Mouse (Mus musculus) ES-Bruce4 (cell line): ENCODE data around the gene Ucp1. TPM values are rescaled to one million over a fixed set of nuclear protein-coding genes. Genes with fewer than 3 reads are reported as not detected.
"Not testable (repeated sequence)": the region's sequence is repeated elsewhere in the genome, so short reads cannot be mapped to it uniquely, and the experiment has no call there.

Experiments
- H3K27ac ChIP-seq: 2 replicates; pipeline ENCODE4 v1.5.1; 2012; ENCODE audit warnings: low read length, inconsistent platforms; ENCODE audit not compliant: insufficient read depth
- H3K27me3 ChIP-seq: 2 replicates; pipeline ENCODE4 v1.6.1; 2012; ENCODE audit warnings: mild to moderate bottlenecking, low read length, inconsistent platforms; ENCODE audit not compliant: control insufficient read depth, poor library complexity, insufficient read depth, severe bottlenecking
- H3K36me3 ChIP-seq: 2 replicates; pipeline ENCODE4 v1.6.1; 2012; ENCODE audit warnings: inconsistent platforms, mild to moderate bottlenecking, low read length, moderate library complexity; ENCODE audit not compliant: control insufficient read depth, poor library complexity, insufficient read depth, severe bottlenecking
- H3K4me1 ChIP-seq: one replicate; pipeline ENCODE4 v1.8.1; 2011; ENCODE audit warnings: low read length; ENCODE audit not compliant: control insufficient read depth, insufficient read depth
- H3K4me3 ChIP-seq: 2 replicates; pipeline ENCODE4 v1.5.1; 2011; ENCODE audit warnings: low read depth, mild to moderate bottlenecking, low read length
- H3K9ac ChIP-seq: 2 replicates; pipeline ENCODE4 v1.6.1; 2012; ENCODE audit warnings: low read depth, mild to moderate bottlenecking, inconsistent platforms; ENCODE audit not compliant: poor library complexity, severe bottlenecking
- H3K9me3 ChIP-seq: replicated peaks from 2 replicates; pipeline ENCODE4 v1.6.1; 2012; ENCODE audit warnings: mild to moderate bottlenecking, low read length, inconsistent platforms; ENCODE audit not compliant: control insufficient read depth, poor library complexity, insufficient read depth, severe bottlenecking
- CTCF ChIP-seq: IDR thresholded peaks from one replicate; pipeline ENCODE4 v1.8.1; 2011; ENCODE audit warnings: low read depth, low read length
- EP300 ChIP-seq: IDR thresholded peaks from 2 replicates; pipeline ENCODE4 v1.6.1; 2011; ENCODE audit warnings: low read depth, low read length; ENCODE audit not compliant: insufficient read depth
- POLR2A ChIP-seq: IDR thresholded peaks from one replicate; pipeline ENCODE4 v1.8.1; 2011; ENCODE audit warnings: low read length; ENCODE audit not compliant: insufficient read depth
- polyA plus RNA-seq: library from polyadenylated mRNA; stranded (reverse); fragments of >200 nt; gene quantifications from 2 replicates; pipeline ENCODE4 v1.2.4, GENCODE M21; 2011; ENCODE audit warnings: low read depth; ENCODE audit not compliant: missing spikeins, insufficient read depth, insufficient read length

Ucp1 gene
- polyA plus RNA-seq, 1 experiment: not detected

GRCm38 (mm10) chr8:83297375-83297774, 7.2 kb downstream of the Ucp1 start:
- Histone ChIP-seq H3K4me1 (peaks cover 2% of the 10 kb centered on the region), H3K4me3 (no peak overlapping the region), H3K27me3 (no peaks in the 10 kb centered on the region), H3K36me3 (no peaks in the 10 kb centered on the region), H3K27ac (no peak overlapping the region), H3K9ac (no peak overlapping the region), H3K9me3 (no peaks in the 10 kb centered on the region; the same call in 1 of the 2 replicates)
- no peak for TF ChIP-seq EP300
- no peak for TF ChIP-seq CTCF
- no peak for TF ChIP-seq POLR2A

DNA sequence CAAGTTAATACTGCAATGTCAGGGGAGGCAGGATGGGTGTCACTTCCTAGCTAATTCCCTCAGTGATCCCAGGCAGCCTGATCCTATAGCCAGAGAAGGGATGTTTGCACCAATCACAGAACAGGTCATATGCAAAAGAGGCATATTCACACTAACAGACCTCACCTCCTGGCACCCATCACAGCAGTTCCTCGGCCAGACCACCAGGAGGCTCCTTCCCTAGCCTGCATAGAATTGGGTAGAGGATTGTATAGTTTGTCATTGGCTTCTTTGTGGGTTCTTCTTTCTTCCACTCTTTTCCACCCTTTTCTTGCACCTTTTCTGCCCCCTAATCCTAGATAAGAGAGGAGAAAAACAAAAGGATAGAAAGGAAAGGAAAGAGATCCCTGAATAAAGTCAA, 10.0 kb downstream of the Ucp1 start:
- Histone ChIP-seq H3K27me3 (no peaks in the 10 kb centered on the region), H3K4me1 (no peaks in the 10 kb centered on the region), H3K36me3 (no peaks in the 10 kb centered on the region), H3K9me3 (no peaks in the 10 kb centered on the region; the same call in 1 of the 2 replicates), H3K9ac (no peak overlapping the region), H3K4me3 (no peak overlapping the region), H3K27ac (no peak overlapping the region)
- TF ChIP-seq EP300 (no peak), CTCF (peak; percentile 47)

- H3K9me3 ChIP-seq: no peaks in the 10 kb centered on the region; the same call in 1 of the 2 replicates
- no peaks in the 10 kb centered on the region for H3K36me3 ChIP-seq
- no peaks in the 10 kb centered on the region for H3K4me1 ChIP-seq
- no peak overlapping the region for H3K9ac ChIP-seq
- H3K4me3 ChIP-seq: no peak overlapping the region
- no peaks in the 10 kb centered on the region for H3K27me3 ChIP-seq
- TF ChIP-seq CTCF (no peak), POLR2A (no peak), EP300 (no peak)
- H3K27ac ChIP-seq: no peak overlapping the region
These were observed 14.8 kb downstream of the Ucp1 start for GRCm38 (mm10) chr8:83304946-83305345.

GRCm38 (mm10) chr8:83309836-83310235, 19.7 kb downstream of the Ucp1 start:
- Histone ChIP-seq H3K4me1 (no peaks in the 10 kb centered on the region), H3K36me3 (no peaks in the 10 kb centered on the region), H3K27me3 (no peaks in the 10 kb centered on the region), H3K9ac (no peak overlapping the region), H3K27ac (no peak overlapping the region), H3K9me3 (no peaks in the 10 kb centered on the region), H3K4me3 (no peak overlapping the region)
- TF ChIP-seq POLR2A: no peak
- TF ChIP-seq EP300: no peak
- no peak for TF ChIP-seq CTCF

DNA sequence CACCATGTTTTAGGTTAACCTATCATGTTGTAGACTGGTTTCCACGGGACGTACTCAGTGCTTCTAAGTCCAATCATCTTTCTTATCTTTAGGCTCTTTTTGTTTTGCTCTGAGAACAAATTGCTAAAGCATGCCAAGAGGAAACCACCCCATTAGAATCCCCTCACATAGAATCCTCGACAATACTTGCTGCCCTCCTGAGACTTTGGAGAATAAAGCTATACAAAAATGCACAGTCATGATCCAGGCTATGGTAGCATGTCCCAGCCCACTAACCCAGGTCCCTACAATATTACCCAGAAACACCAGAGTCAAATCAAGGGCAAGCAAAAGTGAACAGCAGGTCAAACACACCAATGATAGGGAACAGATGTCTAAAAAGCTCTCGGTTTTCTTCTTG, 24.9 kb downstream of the Ucp1 start:
- H3K36me3 ChIP-seq, H3K4me1 ChIP-seq, H3K27me3 ChIP-seq, H3K9ac ChIP-seq, H3K9me3 ChIP-seq, H3K4me3 ChIP-seq: not testable (repeated sequence)
- H3K27ac ChIP-seq: peak overlapping the region; percentile 48; the same call in 1 of the 2 replicates

DNA sequence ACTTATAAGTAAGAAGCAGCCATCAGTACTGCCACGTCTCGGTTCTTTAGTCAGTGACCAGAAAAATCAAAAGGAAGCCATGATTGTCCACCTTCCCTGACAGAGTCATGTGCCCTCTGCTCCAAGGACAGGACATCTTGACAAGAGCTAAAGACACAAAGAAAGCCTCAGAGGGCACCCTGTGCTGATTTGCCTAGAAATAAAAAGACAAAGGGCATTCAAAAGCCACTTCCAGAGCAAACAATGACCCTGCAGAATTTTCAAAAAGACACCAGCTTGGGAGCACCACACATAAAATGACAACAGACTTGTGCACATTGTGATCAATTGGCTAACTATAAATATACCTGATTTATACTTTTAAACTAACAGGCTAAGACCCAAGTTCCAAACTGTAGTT, 25.5 kb downstream of the Ucp1 start:
- no peaks in the 10 kb centered on the region for H3K27me3 ChIP-seq
- no peak overlapping the region for H3K9ac ChIP-seq
- no peaks in the 10 kb centered on the region for H3K9me3 ChIP-seq
- no peaks in the 10 kb centered on the region for H3K36me3 ChIP-seq
- no peak overlapping the region for H3K4me3 ChIP-seq
- peak overlapping the region; percentile 48; the same call in 1 of the 2 replicates for H3K27ac ChIP-seq
- H3K4me1 ChIP-seq: no peaks in the 10 kb centered on the region
- TF ChIP-seq CTCF: no peak
- TF ChIP-seq POLR2A: no peak
- TF ChIP-seq EP300: no peak

DNA sequence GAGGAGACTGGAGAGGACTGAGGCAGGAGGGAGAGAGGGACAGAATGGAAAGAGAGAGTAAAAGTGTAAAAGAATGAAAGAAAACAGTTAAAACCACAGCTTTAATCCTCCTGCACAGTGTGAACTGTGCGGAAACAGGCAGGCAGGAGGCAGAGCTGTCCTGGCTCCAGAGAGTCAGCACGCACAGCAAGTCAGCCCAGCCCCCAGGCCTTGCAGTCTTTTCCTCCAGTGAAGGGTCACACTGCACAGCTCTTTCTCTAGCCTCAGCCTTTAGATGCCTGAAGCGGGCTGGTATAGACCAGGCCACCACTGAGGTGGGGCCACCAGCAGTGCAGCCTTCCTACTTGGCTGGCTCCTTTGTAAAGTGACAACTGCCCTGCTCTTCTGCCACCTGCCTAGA, 30.4 kb downstream of the Ucp1 start:
- Histone ChIP-seq H3K9ac (no peak overlapping the region), H3K4me1 (no peaks in the 10 kb centered on the region), H3K4me3 (no peak overlapping the region), H3K36me3 (no peaks in the 10 kb centered on the region), H3K27me3 (no peaks in the 10 kb centered on the region), H3K9me3 (no peaks in the 10 kb centered on the region), H3K27ac (no peak overlapping the region)
- no peak for TF ChIP-seq EP300
- TF ChIP-seq POLR2A: no peak
- TF ChIP-seq CTCF: no peak
